10 mouse cellular contexts compared by ENCODE assay signal in the genomic region with DNA sequence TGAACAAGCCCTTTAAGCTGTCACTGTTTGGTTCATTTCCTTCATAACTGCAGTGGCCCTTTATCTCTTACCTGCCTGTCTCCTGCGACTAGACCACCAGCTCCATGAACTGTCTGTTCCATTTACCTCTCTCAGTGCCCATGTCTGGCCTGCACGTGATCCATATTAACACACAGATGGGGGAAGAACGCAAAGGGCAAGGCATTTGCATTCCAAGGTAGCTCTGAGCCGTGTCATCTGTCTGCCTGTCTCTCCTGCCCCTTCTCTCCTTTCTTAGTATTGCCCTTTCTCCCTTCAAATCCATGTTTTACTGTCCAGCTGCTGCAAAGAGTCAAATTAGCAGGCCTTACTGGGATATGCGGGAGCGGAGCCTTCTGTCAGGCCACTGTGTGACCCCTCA.
"Had no signal": no experiment of that assay in that cellular context is flagged by ENCODE, and none has a peak within 500 bp of the region (broad histone marks: within the 10 kb centered on the region; RNA-seq: fewer than 3 reads in every experiment).

No protein-coding gene starts in this region.

- H3K4me1 ChIP-seq: intestine, embryonic 15.5 days; liver, embryonic 15.5 days had no signal

- H3K9ac ChIP-seq: intestine, embryonic 15.5 days; liver, embryonic 15.5 days had no signal

- H3K9me3 ChIP-seq: intestine, embryonic 15.5 days; limb, embryonic 10.5 days; liver, embryonic 15.5 days had no signal

- H3K4me3 ChIP-seq: intestine, embryonic 15.5 days; left cerebral cortex, adult 2 months; limb, embryonic 10.5 days; liver, embryonic 15.5 days had no signal

- H3K27me3 ChIP-seq: intestine, embryonic 15.5 days; liver, embryonic 15.5 days had no signal

- DNase-seq: lung, adult 2 months; lung, postnatal 36 days; right cerebral cortex, postnatal 14 days; thymus, postnatal 36 days had no signal

- H3K27ac ChIP-seq: intestine, embryonic 15.5 days; left cerebral cortex, adult 2 months; limb, embryonic 10.5 days; liver, embryonic 15.5 days had no signal

- H3K4me2 ChIP-seq: intestine, embryonic 15.5 days; liver, embryonic 11.5 days; liver, embryonic 15.5 days had no signal

- ATAC-seq: intestine, embryonic 15.5 days; lung, postnatal 0 days had no signal

- H3K36me3 ChIP-seq: intestine, embryonic 15.5 days; limb, embryonic 10.5 days; liver, embryonic 15.5 days had no signal
